Mouse (Mus musculus) left cerebral cortex, postnatal 10 days (tissue): ENCODE measurements at regions not wholly inside any gene's neighbourhood (a gene's known extent, or its start where the extent isn't known, plus 50 kb on each side); places are given as distances from the start of the nearest gene placed in this dataset.
A peak's percentile ranks its signal among the peaks of the same experiment; 100 is the strongest.

Source experiments
- DNase-seq, 2 experiments: peaks; one replicate each; pipeline ENCODE4 v3.0.0; 2021 to 2022; ENCODE audit warnings: low spot score in 2 of 2, mixed read lengths in 1 of 2; ENCODE audit errors: extremely low spot score in 1 of 2
- intact Hi-C: fragments of 180-260 bp; cut with DNase I; formaldehyde crosslinking; loops from one replicate; pipeline ENCODE4 v1.15.1; 2025

GRCm38 (mm10) chr2:123267036-123267435 lies 502.0 kb downstream of the Sqor start:
- intact Hi-C loops = no loop called here

GRCm38 (mm10) chr2:123274866-123275735 lies 510.1 kb downstream of the Sqor start:
- intact Hi-C loops = no loop called here
- DNase-seq = no peak

More at GRCm38 (mm10) chr2:123267036-123267435, 502.0 kb downstream of the Sqor start:
- DNase-seq = no peak

- DNase-seq = peak in 1 of 2 experiments; percentile 3
- intact Hi-C loops = no loop called here
Observed at GRCm38 (mm10) chr2:123275736-123276330, 510.8 kb downstream of the Sqor start.

- intact Hi-C loops = loop anchor here (10.0 kb wide), 2 partner anchors 503 to 783 kb away; no protein-coding TSS in a partner anchor
- no peak for DNase-seq
Observed at GRCm38 (mm10) chr2:123311554-123312276, 546.7 kb downstream of the Sqor start.

GRCm38 (mm10) chr2:123312277-123312617 lies 547.2 kb downstream of the Sqor start:
- peak; percentile 65 to 87 for DNase-seq
- intact Hi-C loops = loop anchor here (10.0 kb wide), 2 partner anchors 503 to 783 kb away; no protein-coding TSS in a partner anchor

GRCm38 (mm10) chr2:123320448-123321097 lies 555.5 kb downstream of the Sqor start:
- intact Hi-C loops = no loop called here
- no peak for DNase-seq

- peak in 1 of 2 experiments; percentile 29 for DNase-seq
- intact Hi-C loops = no loop called here
Observed at GRCm38 (mm10) chr2:123323769-123324168, 558.7 kb downstream of the Sqor start.

- DNase-seq = no peak
- intact Hi-C loops = no loop called here
Observed at GRCm38 (mm10) chr2:123324896-123325295, 559.9 kb downstream of the Sqor start.

GRCm38 (mm10) chr2:123349625-123350346 lies 584.7 kb downstream of the Sqor start:
- DNase-seq = peak; percentile 18 to 41
- intact Hi-C loops = no loop called here

- intact Hi-C loops = no loop called here
- DNase-seq = no peak
Observed at GRCm38 (mm10) chr2:123364204-123364603, 599.2 kb downstream of the Sqor start.

GRCm38 (mm10) chr2:123366571-123366970 lies 601.5 kb downstream of the Sqor start:
- DNase-seq = no peak
- intact Hi-C loops = no loop called here

GRCm38 (mm10) chr2:123385622-123386418 lies 620.8 kb downstream of the Sqor start:
- DNase-seq = peak in 1 of 2 experiments; percentile 21
- intact Hi-C loops = no loop called here

- peak in 1 of 2 experiments; percentile 34 for DNase-seq
- intact Hi-C loops = no loop called here
Observed at GRCm38 (mm10) chr2:123386773-123387604, 622.0 kb downstream of the Sqor start.

GRCm38 (mm10) chr2:123390981-123391380 lies 625.9 kb downstream of the Sqor start:
- no peak for DNase-seq

GRCm38 (mm10) chr2:123394296-123394695 lies 629.3 kb downstream of the Sqor start:
- intact Hi-C loops = no loop called here
- no peak for DNase-seq

More at GRCm38 (mm10) chr2:123390981-123391380, 625.9 kb downstream of the Sqor start:
- intact Hi-C loops = no loop called here

GRCm38 (mm10) chr2:123397551-123397950 lies 632.5 kb downstream of the Sqor start:
- intact Hi-C loops = no loop called here
- DNase-seq = no peak

GRCm38 (mm10) chr2:123401064-123401463 lies 636.0 kb downstream of the Sqor start:
- DNase-seq = no peak

More at GRCm38 (mm10) chr2:123401064-123401463, 636.0 kb downstream of the Sqor start:
- intact Hi-C loops = no loop called here
